Mouse (Mus musculus): Measurements from ENCODE around the gene Cfap161. TPM values are rescaled to one million over a fixed set of nuclear protein-coding genes. Genes with fewer than 3 reads are reported as not detected.

Gene Cfap161
- total RNA-seq, 2 experiments from 2014 or later: not detected

DNA sequence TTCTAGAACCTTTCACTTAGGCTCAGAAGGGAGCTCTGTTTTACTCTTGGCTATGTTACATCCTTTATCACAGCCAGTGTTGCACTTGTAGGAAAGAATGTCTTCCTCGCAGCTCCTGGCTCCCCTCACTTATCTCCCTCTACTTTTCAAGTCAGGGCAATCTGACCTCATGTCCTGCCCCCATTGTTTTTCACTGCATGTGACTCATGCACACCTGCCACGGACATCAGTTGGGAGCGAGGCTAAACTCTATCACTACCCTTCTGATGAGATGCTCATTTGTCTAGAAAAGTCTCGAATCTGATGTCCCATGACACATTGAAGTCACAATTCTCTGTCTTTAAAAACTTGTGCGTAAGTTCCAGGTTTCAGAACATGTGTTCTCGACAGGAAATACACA, 12.3 kb upstream of the Cfap161 start:
- no peak for DNase-seq
- intact Hi-C loops (cut with DNase I; ENCODE audit: low total_unique reads): no loop called here

- intact Hi-C loops (cut with DNase I; ENCODE audit: low total_unique reads): loop anchor here (5.0 kb wide), 1 partner anchor 136 kb away; no protein-coding TSS in a partner anchor
- DNase-seq: no peak
Observed at GRCm38 (mm10) chr7:83803777-83804176, 9.1 kb upstream of the Cfap161 start.

GRCm38 (mm10) chr7:83802509-83802908, 7.8 kb upstream of the Cfap161 start:
- no peak for DNase-seq
- intact Hi-C loops (cut with DNase I; ENCODE audit: low total_unique reads): loop anchor here (5.0 kb wide), 1 partner anchor 135 kb away; no protein-coding TSS in a partner anchor

- intact Hi-C loops (cut with DNase I; ENCODE audit: low total_unique reads): loop anchor here (5.0 kb wide), 1 partner anchor 135 kb away; no protein-coding TSS in a partner anchor
- no peak for DNase-seq
Observed at GRCm38 (mm10) chr7:83802007-83802406, 7.3 kb upstream of the Cfap161 start.

GRCm38 (mm10) chr7:83801483-83801875, 6.8 kb upstream of the Cfap161 start:
- intact Hi-C loops (cut with DNase I; ENCODE audit: low total_unique reads): loop anchor here (5.0 kb wide), 1 partner anchor 134 kb away; no protein-coding TSS in a partner anchor
- no peak for DNase-seq

GRCm38 (mm10) chr7:83800561-83801482, 6.1 kb upstream of the Cfap161 start:
- no peak for DNase-seq
- intact Hi-C loops (cut with DNase I; ENCODE audit: low total_unique reads): loop anchor here (5.0 kb wide), 1 partner anchor 134 kb away; no protein-coding TSS in a partner anchor

- no peak for DNase-seq
- intact Hi-C loops (cut with DNase I; ENCODE audit: low total_unique reads): loop anchor here (5.0 kb wide), 1 partner anchor 133 kb away; no protein-coding TSS in a partner anchor
Observed at GRCm38 (mm10) chr7:83800071-83800470, 5.4 kb upstream of the Cfap161 start.

GRCm38 (mm10) chr7:83798004-83798403, 3.3 kb upstream of the Cfap161 start:
- intact Hi-C loops (cut with DNase I; ENCODE audit: low total_unique reads): no loop called here
- no peak for DNase-seq

DNA sequence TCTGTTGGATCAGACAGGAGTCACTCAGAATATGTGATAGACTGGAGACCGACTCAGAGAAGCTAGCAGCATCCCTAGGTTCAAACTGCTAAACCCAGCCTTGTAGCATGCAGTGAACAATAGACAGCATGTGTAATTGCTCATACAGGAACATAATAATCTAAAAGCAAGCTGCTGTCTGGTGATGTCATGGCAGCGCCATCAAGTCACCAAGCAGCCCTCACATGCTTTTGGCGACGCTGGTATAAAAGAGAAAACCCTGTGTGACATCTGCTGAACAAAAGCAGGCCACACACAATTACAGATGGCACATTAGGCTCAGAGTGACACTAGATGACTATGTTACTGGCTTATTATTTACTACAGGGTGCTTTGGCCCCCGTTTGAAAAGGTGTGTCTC, 1.5 kb upstream of the Cfap161 start:
- intact Hi-C loops (cut with DNase I; ENCODE audit: low total_unique reads): no loop called here
- no peak for DNase-seq

DNA sequence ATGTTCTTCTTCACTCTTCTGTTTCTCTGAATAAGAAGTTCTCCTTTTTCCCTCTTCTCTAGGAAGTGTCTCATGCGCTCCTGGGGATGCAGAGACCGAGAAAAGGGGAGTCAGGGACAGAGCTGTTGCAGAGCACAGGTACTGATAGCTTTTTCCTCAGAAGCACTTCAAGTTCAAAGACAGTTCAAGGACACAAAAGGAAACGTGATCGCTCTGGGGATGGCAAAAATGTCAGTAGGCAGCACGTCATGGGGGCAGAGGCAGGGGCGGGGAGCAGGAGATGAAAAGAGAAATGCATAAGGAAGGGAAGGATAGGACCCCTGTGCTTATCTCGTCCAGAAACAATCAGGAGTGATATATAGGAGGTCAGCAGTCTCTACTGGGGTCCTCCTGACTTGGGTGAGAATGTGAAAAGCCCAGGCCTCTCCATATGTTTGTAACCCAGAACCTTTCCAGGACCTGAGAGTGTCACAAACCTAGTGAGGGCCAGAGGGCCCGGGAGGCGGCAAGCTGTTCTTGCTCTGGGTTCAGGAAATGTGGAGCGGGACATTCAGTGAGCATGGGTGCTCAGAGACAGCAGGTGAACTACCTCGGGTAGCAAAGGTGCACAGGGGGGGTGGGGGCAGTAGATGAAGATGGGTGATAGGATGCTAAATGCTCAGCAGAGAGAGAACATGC, 535 bp downstream of the Cfap161 start:
- intact Hi-C loops (cut with DNase I; ENCODE audit: low total_unique reads): no loop called here
- DNase-seq: no peak

GRCm38 (mm10) chr7:83780881-83781280, 13.8 kb downstream of the Cfap161 start:
- no peak for DNase-seq
- intact Hi-C loops (cut with DNase I; ENCODE audit: low total_unique reads): no loop called here

DNA sequence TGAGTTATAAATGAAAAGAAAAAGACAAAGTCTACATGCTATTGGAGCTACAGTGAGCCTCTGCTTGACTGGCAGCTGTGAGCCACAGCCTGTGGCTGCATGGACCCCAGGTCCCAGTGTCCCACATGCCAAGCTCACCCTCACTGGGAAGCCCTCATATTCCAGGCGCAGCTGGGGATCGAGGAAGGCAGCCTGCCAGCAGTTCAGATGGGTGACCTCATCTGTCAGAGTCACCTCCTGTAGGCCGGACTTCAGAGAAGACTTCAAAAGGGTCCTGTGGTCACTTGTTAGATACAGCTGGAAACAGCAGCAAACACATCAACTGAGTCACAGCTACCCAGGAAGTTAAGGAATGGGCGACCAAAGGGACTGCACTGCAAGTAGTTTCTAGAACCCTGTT, 14.7 kb downstream of the Cfap161 start:
- intact Hi-C loops (cut with DNase I; ENCODE audit: low total_unique reads): no loop called here
- no peak for DNase-seq

DNA sequence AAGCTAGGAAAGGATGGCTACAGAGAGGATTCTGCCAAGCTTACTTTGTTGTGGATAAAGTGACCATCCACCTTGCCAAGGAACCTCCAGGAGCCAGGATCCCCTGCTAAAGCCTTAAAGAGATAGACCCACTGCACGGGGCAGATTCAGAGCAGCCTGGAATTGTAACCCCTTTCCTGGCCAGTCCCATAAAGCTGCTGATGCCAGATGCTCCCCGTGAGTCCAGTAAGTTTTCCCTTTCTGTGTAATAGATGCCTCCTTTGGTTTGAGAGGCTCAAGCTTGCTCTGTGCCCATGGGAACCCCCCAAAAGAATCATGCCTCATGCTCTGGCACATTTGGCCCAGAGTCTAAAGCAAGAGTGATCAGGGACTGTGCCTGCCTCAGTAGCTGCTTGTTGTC, 15.7 kb downstream of the Cfap161 start:
- intact Hi-C loops (cut with DNase I; ENCODE audit: low total_unique reads): loop anchor here (5.0 kb wide), 1 partner anchor 388 kb away; no protein-coding TSS in a partner anchor

GRCm38 (mm10) chr7:83778516-83778915, 16.2 kb downstream of the Cfap161 start:
- intact Hi-C loops (cut with DNase I; ENCODE audit: low total_unique reads): loop anchor here (5.0 kb wide), 1 partner anchor 389 kb away; no protein-coding TSS in a partner anchor
- DNase-seq: no peak

More for the DNA sequence above, 15.7 kb downstream of the Cfap161 start:
- DNase-seq: no peak

- intact Hi-C loops (cut with DNase I; ENCODE audit: low total_unique reads): loop anchor here (2.0 to 5.0 kb wide), 2 partner anchors 78 to 393 kb away; no protein-coding TSS in a partner anchor
- DNase-seq: peak; percentile 14
Observed at GRCm38 (mm10) chr7:83774721-83775120, 20.0 kb downstream of the Cfap161 start.

GRCm38 (mm10) chr7:83763674-83764073, 31.0 kb downstream of the Cfap161 start:
- no peak for DNase-seq
- intact Hi-C loops (cut with DNase I; ENCODE audit: low total_unique reads): no loop called here

DNA sequence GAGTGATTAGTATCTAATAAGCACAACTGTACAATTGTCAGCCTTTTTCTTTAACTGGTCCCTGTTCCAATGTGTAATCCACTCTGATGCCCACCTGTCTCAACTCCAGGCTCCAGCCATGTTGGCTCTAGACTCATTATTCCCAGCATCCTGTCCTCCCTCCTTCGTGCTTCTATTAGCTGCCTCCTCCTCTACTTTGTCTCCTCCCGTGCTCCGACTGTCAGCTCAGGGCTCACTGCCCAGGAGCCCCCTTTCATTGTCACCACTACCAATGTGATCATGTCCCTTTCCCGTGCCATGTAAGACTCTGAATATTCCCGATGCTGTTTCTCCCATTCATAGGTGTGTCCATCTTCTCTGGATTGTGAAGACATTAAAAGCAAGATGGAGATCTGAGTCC, 32.3 kb downstream of the Cfap161 start:
- intact Hi-C loops (cut with DNase I; ENCODE audit: low total_unique reads): no loop called here
- DNase-seq: no peak

DNA sequence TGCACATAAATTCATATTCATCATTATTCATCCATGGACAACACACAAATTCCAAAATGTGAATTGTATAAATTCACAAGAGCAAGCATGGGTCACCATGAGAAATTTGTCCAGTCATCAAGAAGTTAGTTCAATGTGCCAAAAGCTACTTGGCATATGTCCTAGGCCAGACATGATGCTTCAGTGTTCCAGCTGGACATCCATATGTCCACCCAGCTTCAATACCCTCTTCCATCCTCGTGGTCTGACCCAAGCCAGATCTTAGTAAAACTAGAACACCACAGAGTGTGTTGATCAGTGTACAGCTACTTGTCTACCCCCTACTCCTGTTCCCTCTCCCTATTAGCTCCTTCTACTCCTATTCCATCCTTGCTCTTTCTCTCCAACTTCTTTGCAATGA, 43.6 kb downstream of the Cfap161 start:
- no peak for DNase-seq
- intact Hi-C loops (cut with DNase I; ENCODE audit: low total_unique reads): no loop called here

GRCm38 (mm10) chr7:83748405-83748804, 46.3 kb downstream of the Cfap161 start:
- intact Hi-C loops (cut with DNase I; ENCODE audit: low total_unique reads): no loop called here

DNA sequence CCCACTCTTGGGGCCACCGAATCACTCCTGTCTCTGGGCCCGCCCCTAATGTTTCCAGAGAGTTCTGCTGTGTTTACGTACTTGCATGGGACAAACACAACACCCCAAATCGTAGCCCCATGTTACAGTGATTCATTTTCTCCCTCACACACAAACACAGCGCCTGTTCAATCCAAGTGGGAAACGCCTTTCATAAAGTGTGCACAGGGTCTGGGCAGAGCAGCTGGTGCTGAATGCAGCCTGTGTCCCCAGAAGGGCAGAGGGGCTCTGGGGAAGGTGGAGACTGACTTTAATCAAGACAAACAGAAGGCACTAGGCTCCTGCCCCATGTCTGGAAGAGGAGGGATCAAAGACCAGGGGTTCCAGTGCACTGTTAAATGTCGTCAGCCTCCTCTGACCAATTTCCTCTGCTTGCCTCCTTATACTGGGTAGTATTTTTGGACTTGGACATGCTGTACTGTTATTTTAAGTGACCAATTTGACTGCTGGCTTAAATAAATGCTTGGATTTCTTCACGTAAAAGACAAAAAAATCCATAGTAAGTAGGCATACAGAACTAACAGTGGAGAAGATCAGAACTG, 48.5 kb downstream of the Cfap161 start:
- DNase-seq: no peak
- intact Hi-C loops (cut with DNase I; ENCODE audit: low total_unique reads): no loop called here

More at GRCm38 (mm10) chr7:83748405-83748804, 46.3 kb downstream of the Cfap161 start:
- DNase-seq: no peak
